Mouse (Mus musculus): ENCODE measurements around the gene Bcar3.

Gene Bcar3

GRCm38 (mm10) chr3:122566112-122566511 lies 272.2 kb downstream of the Bcar3 start:
- DNase-seq (ENCODE audit: low spot score in 2 of 2) = no peak

GRCm38 (mm10) chr3:122566549-122566948 lies 272.6 kb downstream of the Bcar3 start:
- no peak for DNase-seq (ENCODE audit: low spot score in 2 of 2)

GRCm38 (mm10) chr3:122573426-122574286 lies 279.7 kb downstream of the Bcar3 start:
- no peak for DNase-seq (ENCODE audit: low spot score in 2 of 2)

- DNase-seq (ENCODE audit: low spot score in 2 of 2) = no peak
These were observed 281.0 kb downstream of the Bcar3 start for GRCm38 (mm10) chr3:122574921-122575320.

- DNase-seq (ENCODE audit: low spot score in 2 of 2) = no peak
These were observed 283.4 kb downstream of the Bcar3 start for GRCm38 (mm10) chr3:122577360-122577759.
